Mouse (Mus musculus) cerebral cortex, adult 2 months (tissue): Measurements from ENCODE around the gene Dalrd3.

Experiments used
- WGBS: fragments of 180-500 bp; shearing (Covaris S2); methylation state at CpG from one replicate; pipeline ENCODE4 v1.1.7; 2018; 5-methylcytosine and 5-hydroxymethylcytosine counted together

Gene Dalrd3

DNA sequence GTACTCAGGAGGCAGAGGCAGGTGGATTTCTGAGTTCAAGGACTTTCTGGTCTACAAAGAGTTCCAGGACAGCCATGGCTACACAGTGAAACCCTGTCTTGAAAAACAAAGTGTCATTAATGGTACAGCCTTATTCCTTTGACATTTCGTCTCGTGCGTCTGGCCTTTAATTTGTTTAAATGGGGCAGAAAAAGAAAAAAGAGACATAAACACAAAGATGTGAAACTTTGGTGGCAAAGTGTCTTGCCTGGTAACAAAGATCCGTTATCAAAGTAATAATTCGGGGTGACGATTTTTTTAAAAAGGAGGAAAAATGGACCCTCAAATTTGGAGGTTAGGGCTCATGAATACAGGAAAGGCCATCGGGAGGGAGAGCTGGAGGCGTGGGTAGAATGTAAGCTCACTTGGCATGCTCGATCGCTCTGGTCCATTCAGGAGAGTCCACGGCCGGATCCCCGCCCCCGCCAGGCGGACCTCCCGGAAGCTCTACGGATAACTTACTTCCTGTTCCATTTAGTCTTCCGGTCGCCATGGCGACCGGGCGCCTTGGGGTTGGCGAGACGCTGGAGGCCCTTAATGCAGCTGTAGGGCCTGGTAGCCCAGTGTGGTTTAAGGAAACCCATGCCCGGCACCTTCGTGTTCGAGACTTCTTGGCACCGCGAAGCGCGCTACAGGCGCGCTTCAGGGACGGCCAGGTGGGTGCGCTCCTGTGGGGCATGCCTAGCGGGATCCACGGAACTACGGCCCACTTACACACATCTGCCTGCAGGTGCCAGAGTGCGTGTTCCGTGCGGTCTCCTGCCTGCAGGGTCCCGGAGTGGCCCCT is at the start of gene Dalrd3:
TSS of gene Dalrd3 (plus strand) at position 506 of the 826 bp plus-strand sequence.
- WGBS: 4% methylated on average over 42 of the region's 42 CpGs

DNA sequence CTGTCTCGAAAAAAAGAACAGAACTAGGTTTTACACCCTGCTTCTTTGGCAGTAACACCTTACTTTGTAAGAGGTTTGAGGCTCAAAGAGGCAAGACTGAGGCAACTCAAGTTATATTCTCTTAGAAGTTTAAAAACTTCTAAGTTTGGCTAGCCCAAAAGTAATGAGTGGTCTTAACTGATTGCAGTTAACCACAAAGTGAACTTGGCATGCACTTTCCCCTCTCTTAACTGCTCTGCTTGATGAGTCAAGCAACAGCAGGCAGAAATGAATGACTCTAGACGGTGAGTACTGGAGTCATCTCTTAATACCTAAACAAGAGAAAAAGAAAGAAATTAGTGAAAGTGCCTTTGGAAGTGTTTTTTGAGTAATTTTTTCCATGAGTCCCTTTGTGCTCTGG is 48.1 kb upstream of the Dalrd3 start:
- WGBS: 46% methylated on average over 2 of the region's 2 CpGs

DNA sequence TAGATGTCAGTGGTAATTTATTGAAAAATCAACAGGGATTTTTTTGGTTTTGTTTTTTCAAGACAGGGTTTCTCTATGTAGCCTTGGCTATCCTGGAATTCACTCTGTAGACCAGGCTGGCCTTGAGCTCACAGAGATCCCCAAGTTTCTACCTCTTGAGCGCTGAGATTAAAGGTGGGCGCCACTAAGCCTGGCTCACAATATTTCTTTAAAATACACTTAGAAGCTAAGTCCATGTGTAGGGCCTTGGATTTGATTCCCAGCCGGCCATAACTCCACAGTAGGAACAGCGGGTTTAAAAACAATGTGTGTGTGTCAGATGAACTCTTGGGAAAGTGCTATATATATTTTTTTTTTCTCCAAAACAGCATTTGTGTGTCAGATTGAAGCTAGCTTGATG is 46.3 kb upstream of the Dalrd3 start:
- 87% methylated on average over 4 of the region's 4 CpGs for WGBS

DNA sequence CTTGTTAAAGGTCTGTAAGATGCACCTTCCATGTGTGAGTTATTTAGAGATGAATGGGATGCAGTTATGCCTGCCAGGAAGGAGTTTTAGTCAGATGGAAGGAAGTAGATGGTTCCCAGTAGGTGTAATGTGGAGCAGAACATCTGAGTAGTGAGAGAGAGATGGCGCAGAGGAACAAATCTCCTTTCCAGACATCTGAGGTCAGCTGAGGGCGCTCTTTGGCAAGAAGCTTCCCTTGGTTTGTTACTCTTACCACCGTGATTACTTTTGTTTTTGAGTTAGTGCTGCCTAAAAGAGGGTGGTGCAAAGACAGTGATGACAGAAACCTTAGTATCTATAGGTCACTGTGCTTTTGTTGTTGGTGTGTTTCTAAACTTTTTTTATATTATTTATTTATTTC is 44.3 kb upstream of the Dalrd3 start:
- 55% methylated on average over 3 of the region's 3 CpGs for WGBS

DNA sequence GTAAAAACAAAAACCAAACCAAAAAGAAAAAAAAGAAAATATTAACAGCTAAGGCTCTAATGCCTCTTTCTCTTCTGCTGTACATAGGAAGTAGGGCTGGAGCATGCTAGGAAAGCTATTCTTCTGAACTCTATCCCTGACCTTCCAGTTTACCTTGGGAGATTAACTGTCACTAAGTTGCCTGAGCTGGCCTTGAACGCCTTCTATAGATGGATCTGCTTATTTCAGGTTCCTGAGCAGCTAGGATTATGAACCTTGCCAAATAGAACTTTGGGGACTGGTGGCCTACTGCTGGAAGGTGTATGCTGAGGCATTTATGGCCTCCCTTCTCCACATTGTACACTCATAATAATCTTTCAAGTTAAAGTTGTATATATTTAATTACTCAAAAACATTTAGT is 38.7 kb upstream of the Dalrd3 start:
- 88% methylated on average over 1 of the region's 1 CpGs for WGBS

DNA sequence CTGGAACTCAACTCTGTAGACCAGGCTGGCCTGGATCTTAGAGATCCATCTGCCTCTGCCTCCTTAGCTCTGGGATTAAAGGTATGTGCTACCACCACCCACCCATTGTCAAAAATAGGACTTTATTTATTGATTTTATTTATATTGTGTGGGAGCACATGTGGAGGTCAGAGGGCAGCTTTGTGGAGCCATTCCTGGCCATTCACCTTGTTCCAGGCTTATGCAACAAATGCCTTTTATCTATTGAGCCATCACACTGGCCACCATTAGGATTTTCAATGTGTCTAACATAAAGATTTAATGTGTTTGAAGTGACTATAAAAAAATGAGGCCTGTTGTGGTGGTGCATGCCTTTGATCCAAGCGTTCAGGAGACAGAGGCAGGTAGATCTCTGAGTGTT is 38.2 kb upstream of the Dalrd3 start:
- WGBS: 98% methylated on average over 1 of the region's 1 CpGs

DNA sequence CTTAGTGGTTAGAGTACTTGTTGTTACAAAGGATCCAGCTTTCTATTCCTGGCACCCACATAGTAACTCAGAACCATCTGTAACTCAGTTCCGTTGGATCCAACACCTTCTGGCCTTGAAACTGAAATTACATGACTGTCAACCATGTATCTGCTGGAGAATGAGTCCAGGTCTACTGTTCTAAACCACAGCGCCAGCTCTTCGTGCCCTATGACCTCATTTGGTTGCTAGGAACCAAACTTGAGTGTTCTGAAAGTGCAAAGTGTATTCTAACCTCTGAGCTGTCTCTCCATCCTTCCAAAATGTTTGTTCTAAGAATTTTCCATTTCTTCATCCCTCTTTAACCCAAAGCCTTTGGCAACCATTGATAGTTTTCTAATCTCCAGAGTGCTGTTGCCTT is 23.7 kb upstream of the Dalrd3 start:
- WGBS: 66% methylated on average over 3 of the region's 3 CpGs

DNA sequence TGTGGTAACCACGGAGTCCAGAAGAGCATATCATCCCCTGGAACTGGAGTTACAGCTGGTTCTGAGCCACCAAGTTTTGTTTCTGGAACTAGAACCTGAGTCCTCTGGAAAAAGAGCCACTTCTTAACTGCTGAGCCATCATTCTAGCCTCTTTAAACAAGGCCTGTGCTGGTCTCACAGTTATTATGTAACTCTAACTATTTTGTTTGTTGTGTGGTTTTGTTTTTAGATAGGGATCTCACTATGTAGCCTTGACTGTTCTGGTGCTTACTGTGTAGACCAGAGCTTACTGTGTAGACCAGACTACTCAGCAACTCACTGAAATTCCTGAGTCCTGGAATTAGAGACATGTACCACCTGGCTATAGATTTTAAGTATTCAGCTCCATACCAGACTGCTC is 22.8 kb upstream of the Dalrd3 start:
- WGBS: 70% methylated on average over 1 of the region's 1 CpGs

DNA sequence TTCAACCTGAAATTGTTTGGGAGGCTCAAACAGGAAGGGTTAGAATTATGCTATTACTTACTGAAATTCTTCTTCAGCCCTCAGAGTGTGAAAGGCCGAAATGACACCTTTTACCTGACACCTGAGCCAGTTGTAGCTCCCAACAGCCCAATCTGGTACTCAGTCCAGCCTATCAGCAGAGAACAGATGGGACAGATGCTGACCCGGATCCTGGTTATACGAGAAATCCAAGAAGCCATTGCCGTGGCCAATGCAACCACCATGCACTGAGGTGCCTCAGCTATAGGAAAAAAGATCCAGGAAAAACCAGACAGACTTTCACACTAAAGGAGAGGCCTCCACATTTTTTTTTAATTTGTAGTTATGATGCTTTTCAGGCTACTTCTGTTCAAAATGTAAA is 10.5 kb upstream of the Dalrd3 start:
- 84% methylated on average over 4 of the region's 4 CpGs for WGBS

DNA sequence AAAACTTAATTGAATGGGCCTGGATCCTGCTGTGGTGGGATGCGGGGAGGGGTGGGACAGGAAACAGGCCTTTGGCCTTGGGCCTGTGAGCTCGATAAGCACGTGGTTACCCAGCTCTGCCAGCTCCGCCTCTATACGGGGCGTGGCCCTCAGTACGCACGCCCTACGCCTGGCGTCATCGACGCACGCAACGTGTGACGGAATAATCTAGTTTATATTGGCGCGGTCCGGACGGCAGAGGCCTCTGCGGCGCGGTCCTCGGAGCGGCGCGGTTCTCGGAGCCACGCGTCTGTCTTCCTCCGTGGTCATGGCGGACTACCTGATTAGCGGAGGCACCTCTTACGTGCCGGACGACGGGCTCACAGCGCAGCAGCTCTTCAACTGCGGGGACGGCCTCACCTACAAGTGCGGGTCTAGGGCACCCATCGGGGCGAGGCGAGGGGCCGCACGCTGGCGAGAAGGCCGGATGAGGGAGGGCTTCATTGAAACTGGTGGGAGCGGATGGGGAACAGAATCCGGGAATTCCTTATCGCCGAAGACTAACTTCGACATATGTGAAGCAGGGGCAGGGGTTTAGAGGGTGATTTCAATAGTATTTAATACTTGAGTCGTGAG is 9.4 kb upstream of the Dalrd3 start, which contains the start of gene Impdh2:
TSS of gene Impdh2 (plus strand) at position 60 of the 615 bp plus-strand sequence.
- WGBS: 1% methylated on average over 53 of the region's 53 CpGs

DNA sequence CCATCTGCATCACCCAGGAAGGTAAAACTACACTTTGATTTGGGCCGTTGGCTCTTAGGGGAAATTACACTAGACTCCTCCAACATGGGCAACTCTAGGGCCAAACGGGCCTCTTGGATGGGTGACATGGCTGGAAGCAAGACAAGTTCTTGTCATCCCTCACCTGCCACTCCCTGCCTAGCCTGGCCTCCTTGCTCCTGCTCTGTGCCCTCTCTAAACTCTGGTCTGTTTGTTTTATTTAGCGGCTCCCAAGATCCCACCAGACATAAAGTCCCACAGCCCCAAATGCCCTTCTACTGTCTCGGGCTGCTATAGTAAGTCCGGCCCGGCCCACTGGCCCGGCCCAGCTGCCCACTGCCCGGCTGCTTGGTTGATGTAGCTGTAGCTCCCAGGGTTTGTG is 6.0 kb upstream of the Dalrd3 start:
- WGBS: 89% methylated on average over 8 of the region's 8 CpGs

DNA sequence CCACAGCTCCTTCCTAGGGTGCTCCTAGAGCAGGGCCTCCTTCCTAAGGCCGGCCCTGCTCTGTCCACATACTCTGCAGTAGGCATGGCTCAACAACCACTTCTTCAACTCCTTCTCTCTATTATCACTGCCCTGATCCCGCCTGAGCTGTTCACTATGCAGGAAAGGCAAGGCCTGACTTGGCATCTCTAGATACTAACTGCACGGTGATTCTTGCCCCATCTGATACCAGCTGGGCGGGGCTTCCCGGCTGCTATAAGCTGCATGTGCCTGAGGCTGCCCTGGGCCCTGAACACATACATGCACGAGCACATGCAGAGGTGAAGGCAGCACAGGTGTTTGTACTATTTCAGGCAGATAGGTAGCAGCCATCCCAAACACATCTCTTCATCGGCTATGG is 5.6 kb upstream of the Dalrd3 start:
- WGBS: 71% methylated on average over 7 of the region's 7 CpGs

DNA sequence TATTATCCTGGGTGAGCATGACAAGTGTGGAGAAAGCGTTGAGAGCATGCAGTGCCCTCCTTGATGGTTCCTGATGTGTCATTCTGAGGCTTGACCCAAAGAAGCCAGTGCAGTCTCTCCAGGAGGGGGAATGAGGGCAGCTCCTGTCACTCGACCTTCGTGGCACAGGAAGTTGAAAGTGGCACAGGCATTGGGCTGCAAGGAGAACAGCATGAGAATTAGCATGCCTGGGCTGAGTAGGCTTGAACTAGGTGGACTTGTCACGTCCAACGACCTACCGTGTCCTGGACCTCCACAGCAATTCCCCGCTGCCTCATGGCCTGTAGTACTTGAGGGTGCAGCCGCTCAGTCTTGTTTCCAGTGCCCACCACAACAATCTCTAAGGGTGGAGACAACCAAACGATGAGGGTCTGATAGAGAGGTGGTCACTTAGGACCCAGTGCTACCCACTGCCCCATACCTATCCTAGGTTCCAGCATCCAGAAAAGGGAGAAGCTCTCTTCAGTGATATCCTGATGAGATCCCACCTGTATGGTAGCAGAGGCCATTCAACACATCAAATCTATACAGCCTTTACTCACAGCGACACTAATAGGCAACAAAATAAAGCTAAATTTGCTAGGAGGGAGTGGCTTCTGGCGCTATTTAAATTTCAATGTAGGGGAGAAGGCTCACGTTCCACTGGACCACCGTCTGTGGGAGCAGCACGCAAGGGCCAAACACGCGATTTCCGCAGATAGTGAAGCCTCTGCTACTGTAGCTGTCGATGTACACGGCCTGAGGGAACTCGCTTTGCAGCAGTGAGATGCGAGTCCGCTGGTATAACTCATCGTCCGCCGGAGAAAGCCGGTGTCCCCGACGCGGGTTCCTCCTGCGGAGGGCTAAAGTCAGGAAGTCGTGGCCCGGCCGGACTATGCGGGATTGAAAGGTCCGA is 3.5 kb upstream of the Dalrd3 start:
- WGBS: 11% methylated on average over 35 of the region's 35 CpGs

DNA sequence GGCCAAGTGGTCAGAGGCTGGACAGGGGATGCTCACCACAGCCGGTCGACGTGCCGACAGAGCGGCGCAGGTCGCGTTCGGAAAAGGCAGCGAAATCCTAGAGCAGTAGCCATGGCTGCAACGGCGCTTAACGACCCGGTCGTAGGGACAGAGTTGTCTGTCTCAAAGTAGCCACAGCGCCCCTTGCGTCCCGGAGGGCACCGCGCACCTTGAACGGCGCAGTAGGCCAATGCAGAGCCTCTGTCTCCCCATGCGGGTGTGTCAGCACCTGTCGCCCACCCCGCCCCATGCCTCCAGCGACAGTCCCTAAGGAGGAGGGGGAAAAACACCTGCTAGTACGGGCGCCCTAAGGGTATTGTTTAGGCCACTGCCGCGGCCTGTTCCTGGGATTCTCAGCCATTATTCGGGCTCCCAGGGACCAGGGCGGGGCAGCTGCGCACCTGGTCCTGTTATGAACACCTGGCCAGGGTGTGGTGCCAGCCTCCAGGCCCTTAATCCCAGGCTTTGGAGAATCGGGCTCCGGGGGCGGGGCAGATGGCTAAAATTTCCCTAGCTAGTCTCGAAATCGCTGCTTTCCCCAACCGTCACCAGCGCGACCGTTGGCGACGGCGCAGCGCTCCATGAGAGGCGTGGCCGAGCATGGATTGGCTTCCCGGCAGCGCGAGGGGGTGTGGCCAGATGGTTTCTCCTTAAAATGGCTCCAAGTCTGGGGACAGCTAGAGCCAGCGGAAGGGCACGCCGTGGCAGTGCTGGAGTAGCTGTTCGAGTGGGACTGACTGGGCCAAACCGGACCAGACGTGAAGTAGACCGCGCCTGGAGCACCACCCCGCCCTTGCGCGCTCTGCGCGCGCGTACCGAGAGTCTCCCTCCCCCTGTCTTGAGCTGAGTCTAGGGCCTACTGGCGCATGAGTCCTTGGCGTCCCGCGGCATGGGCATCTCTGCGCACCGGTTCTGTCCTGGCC is 2.6 kb upstream of the Dalrd3 start, which contains the start of gene Ndufaf3:
TSS of gene Ndufaf3 (minus strand) at position 620 of the 962 bp plus-strand sequence.
- under 1% methylated on average over 71 of the region's 73 CpGs for WGBS

DNA sequence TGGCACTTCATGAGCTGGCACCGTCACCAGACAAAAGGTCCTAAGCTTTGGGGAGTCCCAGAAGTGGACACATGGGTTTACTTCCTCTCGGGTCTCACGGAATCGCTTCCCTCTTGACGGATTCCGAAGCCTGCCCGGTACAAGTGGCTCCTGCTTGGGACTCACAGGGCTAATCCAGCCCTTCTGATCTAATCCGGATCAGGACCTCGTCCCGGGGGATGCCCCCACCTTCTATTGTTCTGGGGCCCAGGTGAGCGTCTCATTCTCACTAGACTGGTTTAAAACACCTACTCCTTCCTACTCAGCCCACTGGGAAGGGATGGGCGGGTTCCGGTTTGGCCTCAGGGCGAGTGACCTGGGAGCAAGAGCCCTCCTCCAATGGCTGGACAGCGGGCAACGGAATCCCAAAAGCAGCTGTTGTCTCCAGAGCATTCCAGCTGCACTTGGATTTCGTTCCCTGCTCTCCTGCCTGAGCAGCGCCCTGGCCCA is 1.7 kb upstream of the Dalrd3 start:
- 12% methylated on average over 18 of the region's 18 CpGs for WGBS

DNA sequence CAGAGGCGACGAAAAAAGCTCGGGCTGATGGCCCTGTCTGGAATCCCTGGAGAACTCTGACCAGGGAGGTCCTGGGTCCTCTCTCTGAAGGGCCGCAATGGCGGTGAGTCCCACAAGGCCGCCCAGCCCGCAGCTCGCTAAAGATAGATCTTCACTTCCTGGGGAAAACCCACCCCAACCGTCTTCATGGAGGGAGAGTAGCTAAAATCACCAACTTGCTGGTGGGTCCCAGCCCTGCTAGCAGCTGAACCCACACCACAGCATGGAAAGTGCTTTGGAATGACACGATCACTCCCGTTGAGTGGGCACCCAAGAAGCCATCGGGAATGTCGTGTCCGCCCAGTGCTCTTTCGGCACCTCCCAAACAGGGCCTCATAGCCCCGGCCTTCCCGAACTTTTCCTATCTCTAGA is 1.2 kb upstream of the Dalrd3 start:
- WGBS: 74% methylated on average over 17 of the region's 17 CpGs

DNA sequence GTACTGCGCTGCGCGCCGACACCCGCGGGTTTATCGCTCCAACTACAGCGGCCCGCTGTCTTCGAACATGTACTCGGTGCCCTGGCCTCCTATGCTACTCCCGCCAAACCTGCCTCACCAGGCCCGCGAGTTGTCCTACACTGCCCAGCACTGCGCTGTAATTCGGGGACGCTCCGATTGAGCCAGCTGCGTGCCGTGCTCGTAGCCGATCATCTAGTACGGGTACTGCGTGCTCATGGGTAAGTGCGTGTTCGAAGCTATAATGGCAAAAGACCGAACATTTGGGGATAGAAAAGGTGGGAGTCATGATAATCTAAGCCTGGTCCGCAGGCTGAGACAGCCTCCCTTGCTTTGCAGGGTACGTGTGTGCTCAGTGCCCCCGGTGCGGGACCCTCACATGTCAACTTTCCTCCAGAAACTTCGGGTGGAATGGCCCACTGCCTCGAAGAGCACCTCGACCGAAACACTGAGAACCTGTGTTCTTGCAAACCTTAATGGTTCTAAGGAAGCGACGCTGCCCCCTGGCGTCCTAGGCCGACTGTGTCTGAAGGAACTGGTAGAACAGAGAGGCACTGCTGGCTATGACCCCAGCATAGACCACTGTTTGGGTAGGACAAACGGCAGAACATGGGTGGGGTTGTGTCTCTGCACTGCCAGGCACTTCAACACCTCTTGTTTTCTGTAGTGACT is 666 bp downstream of the Dalrd3 start:
- WGBS: 1% methylated on average over 40 of the region's 40 CpGs

DNA sequence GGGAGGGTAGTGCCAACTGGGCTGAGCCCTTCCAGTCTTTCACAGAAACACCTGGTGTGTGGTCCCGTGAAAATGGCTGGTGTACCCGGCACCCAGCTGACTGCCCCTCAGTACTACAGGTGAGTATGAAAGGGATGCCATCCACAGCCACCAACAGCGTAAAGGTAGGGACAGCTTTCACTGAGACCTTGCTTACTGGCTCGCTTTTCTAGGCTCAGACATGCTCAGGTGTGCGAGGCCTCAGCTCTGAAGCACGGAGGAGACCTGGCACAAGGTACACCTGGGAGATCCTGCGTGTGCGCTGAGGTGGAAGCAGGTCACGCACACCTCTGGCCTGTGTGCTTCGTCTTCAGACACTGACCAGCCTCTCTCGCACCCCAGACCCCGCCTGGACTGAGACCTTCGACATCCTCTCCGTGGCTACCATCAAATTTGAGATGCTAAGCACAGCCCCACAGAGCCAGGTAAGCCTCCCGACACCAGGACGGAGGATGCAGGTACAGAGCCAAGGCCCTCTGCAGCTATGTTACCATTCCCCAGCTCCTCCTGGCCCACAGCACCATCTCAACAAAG is 1.8 kb downstream of the Dalrd3 start:
- 94% methylated on average over 16 of the region's 16 CpGs for WGBS

DNA sequence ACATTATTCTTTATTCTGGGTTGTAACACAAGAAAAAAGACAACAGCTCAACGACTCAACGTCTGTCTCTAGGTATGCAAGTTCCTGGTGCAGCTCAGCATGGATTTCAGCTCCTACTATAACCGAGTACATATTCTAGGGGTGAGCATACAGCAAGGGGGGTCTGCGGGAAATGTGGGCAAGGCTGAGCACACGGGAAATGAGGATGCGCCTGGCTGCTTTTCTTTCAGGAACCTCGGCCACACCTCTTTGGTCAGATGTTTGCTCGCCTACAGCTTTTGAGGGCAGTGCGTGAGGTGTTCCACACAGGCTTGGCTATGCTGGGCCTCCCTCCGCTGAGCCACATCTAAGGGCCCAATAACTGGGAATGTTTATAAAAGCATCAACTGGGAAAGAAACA is 2.6 kb downstream of the Dalrd3 start:
- WGBS: 77% methylated on average over 10 of the region's 10 CpGs
